Mouse (Mus musculus) liver, adult (tissue): ENCODE data around the gene Ndufab1.
A peak's percentile ranks its signal among the peaks of the same experiment; 100 is the strongest.

Experiments used
- GATA4 ChIP-seq: IDR thresholded peaks from 2 replicates; pipeline ENCODE4 v1.6.1; 2014; ENCODE audit warnings: mild to moderate bottlenecking, low read length; ENCODE audit not compliant: insufficient replicate concordance

Ndufab1 gene

GRCm38 (mm10) chr7:122087195-122087982 lies 14.3 kb downstream of the Ndufab1 start:
- no peak for TF ChIP-seq GATA4

DNA sequence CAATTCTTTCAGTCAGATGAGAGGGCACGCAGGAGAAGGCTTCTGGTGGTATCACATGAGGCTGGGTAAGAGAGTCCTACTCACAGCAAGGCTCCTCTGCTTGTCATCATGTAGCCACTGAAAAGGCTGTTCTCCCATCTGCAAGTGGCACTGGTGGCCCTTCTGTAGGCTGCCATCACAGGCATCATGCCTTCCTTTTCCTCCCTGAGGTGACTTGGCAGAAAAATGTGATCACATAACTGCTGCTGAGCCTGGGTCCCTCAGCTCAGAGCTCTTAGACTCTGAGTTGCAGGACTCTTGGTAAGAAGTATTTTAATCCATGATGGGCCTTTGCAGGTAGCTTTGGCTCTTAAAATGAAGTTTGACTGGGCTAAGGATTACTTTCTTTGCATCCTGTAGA lies 20.6 kb downstream of the Ndufab1 start:
- TF ChIP-seq GATA4 = no peak

GRCm38 (mm10) chr7:122079798-122080554 lies 21.7 kb downstream of the Ndufab1 start:
- no peak for TF ChIP-seq GATA4

DNA sequence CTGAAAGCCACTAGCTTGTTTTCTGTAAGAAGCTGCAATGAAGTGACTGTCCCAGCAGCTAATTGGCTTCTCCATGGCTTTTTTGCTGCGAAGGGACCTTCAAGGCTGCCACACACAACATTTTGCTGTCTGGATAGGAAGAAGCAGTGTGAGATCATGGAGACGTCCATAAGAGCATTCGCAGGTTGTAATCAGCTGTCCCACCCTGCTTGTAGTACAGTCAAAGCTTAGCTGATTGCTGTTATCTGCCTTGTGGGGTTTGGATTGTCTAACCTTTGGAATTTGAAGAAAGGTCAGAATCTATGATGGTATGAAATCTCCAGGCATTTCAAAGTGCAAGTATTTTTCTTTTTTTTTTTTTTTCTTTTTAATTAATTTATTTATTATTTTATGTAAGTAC lies 27.3 kb downstream of the Ndufab1 start:
- no peak for TF ChIP-seq GATA4

DNA sequence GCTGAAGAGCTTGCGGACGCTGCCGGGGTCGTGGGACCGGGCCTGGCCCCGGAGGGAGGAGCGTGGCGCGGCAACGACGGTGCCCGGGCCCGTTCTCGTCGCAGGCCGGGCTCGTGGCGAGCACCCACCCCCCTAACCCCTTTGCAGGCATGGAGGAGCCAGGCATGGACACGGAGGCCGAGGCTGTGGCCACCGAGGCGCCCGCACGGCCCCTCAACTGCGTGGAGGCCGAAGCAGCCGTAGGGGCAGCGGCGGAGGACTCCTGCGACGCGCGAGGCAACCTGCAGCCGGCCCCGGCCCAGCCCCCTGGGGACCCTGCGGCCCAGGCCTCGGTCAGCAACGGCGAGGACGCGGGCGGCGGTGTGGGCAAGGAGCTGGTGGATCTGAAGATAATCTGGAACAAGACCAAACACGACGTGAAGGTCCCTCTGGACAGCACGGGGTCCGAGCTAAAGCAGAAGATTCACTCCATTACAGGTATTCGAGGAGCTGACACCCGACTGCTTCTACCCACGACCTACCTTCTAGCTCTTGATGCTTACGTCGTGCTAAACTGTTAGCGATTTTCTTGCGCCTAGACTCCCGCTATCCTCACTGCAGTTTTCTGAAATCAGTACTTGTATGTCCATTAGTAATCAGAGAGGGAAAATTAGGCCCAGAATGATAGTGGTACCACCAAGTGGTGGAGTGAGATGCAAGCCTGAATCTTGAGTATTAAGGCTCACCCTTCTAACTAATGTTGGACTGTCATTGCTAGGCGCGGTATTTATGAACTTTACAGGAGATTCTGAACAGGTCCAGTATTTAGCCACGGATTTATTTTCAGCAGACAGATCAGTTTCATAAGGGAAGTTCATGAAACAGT lies 33.9 kb downstream of the Ndufab1 start:
- TF ChIP-seq GATA4 = no peak

- peak; percentile 37; the same call in 1 of the 2 replicates for TF ChIP-seq GATA4
Observed at GRCm38 (mm10) chr7:122066945-122067516, 34.7 kb downstream of the Ndufab1 start, which contains the start of the genes Ubfd1 and Ears2. Ubfd1 (plus strand) TSS chr7:122067175. Ears2 (minus strand) TSS chr7:122067263.

- TF ChIP-seq GATA4 = no peak
Observed at GRCm38 (mm10) chr7:122066102-122066944, 35.4 kb downstream of the Ndufab1 start.

DNA sequence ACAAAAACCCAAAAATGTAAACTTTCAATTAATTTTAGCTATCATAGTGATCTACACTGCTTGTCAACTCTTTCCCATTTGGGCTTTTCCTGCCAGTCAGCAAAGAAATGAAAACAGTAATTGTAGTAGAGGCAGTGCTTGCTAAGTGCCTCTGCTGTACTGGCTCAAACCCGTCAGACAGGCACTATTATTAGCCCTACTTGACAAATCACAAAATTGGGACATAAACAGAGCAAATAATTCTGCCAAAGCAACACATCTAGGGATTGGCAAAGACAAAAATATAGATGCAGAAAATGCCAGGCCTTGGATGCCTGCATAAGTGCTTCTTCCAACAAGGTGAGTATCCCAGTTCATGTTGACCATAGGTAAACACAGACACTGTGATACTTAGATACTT lies 36.0 kb downstream of the Ndufab1 start:
- TF ChIP-seq GATA4 = no peak

DNA sequence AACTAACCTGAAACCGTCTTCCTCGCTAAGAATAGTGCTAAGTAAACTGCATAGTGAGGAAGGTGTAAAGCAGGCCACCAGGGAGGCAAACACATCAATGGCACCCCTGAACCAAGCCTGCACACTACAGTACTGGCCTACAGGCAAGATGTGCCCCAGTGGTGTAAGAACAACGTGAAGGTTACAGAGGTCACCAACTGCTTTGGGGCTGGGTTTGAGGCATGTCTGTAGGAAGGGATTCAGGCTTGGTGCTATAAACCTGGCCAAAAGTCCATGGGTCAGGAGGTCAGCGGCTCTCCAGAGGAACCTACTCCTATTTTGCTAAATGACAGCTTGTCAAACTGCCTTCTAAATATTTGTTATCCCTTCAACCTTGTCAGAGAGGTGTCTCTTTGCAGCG lies 45.1 kb downstream of the Ndufab1 start:
- TF ChIP-seq GATA4 = no peak

- TF ChIP-seq GATA4 = no peak
Observed at GRCm38 (mm10) chr7:122050834-122051233, 50.9 kb downstream of the Ndufab1 start.

GRCm38 (mm10) chr7:122048191-122048590 lies 53.5 kb downstream of the Ndufab1 start:
- no peak for TF ChIP-seq GATA4

DNA sequence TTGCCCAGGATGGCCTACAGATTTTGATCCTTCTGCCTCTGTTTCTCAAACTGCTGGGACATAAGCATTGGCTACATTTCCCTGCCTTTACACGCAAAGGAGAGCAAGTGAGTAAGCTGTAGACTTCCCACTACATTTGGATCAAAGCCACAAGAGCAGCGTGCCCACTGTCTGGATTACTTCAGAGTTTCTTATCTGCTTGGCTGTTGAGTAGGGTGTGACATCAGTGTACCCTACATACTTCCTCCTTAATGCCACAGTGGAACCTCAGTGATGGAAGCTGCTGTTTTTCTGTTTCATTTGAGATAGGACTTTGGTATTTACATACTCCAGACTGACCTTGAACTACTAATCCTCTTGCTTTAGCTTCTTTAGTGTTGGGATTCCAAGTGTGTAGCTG lies 54.9 kb downstream of the Ndufab1 start:
- no peak for TF ChIP-seq GATA4

DNA sequence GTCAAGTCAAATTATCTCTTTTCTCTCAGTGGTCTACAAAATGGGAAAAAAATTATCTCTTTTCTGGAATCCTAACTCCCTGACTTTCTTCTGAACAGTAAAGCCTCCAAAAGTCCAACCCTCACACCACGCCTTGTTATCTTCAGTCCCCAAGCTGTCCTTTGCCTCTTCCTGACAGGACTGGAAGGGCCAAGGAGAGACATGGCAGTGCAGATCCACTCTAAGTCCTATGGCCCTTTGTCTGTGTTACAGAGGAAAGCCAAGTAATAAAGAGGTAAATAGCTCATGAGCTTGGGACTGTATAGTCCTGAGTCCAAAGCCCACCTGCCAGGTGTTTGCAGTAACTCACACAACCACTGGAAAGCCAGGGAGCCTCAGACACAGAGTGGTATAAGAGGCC lies 56.0 kb downstream of the Ndufab1 start:
- no peak for TF ChIP-seq GATA4

- TF ChIP-seq GATA4 = no peak
Observed at GRCm38 (mm10) chr7:122045181-122045634, 56.5 kb downstream of the Ndufab1 start.

DNA sequence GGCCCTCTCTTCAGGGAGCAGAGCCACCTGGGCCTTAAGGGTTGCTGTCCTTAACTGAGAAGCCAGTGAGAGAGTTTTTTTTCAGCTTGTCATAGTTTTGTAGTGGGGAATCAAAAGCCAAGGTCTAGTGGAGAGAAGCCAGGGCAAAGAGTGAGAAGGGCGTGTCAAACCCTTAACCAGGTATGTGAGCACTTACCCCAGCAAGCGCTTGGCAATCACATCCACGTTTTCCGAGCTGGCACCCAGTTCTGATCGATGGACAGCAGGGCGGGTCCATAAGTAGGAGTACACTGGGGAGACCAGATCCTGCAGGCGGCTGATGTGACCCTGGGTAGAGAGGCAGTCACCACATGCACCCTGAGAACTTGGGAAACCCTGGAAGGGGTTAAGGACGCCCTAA lies 57.6 kb downstream of the Ndufab1 start:
- TF ChIP-seq GATA4 = no peak
